Mouse (Mus musculus): ENCODE results near the gene Slc2a8. TPM values are rescaled to one million over a fixed set of nuclear protein-coding genes. Genes with fewer than 3 reads are reported as not detected.

The Slc2a8 gene
- polyA plus RNA-seq, 1 experiment: 48.4 TPM

- Histone ChIP-seq H3K4me1 (ENCODE audit: control insufficient read depth, insufficient read depth, low read length) (no peaks in the 10 kb centered on the region), H3K4me3 (replicated peaks; ENCODE audit: extremely low read depth, low read depth, low read length) (no peak overlapping the region)
- WGBS: 95% methylated on average over 2 of the region's 2 CpGs
- TF ChIP-seq CTCF (IDR thresholded peaks at IDR 0.05; ENCODE audit: insufficient read depth, low read length): no peak
- no peak for TF ChIP-seq POLR2A (IDR thresholded peaks at IDR 0.05; ENCODE audit: borderline replicate concordance, extremely low read depth, low read depth, low read length)
- DNase-seq: no peak
Observed at GRCm38 (mm10) chr2:32999752-33000151, 17.9 kb upstream of the Slc2a8 start.

- no peak overlapping the region for H3K4me3 ChIP-seq (replicated peaks; ENCODE audit: extremely low read depth, low read depth, low read length)
- no peaks in the 10 kb centered on the region for H3K4me1 ChIP-seq (ENCODE audit: control insufficient read depth, insufficient read depth, low read length)
- TF ChIP-seq CTCF (IDR thresholded peaks at IDR 0.05; ENCODE audit: insufficient read depth, low read length) (no peak), POLR2A (IDR thresholded peaks at IDR 0.05; ENCODE audit: borderline replicate concordance, extremely low read depth, low read depth, low read length) (no peak)
- no peak for DNase-seq
- WGBS: 85% methylated on average over 4 of the region's 4 CpGs
Observed at GRCm38 (mm10) chr2:32997792-32998191, 15.9 kb upstream of the Slc2a8 start.

- H3K4me1 ChIP-seq (ENCODE audit: control insufficient read depth, insufficient read depth, low read length): no peaks in the 10 kb centered on the region
- no peak overlapping the region for H3K4me3 ChIP-seq (replicated peaks; ENCODE audit: extremely low read depth, low read depth, low read length)
- whole genome bisulfite sequencing: 76% methylated on average over 6 of the region's 6 CpGs
- TF ChIP-seq POLR2A (IDR thresholded peaks at IDR 0.05; ENCODE audit: borderline replicate concordance, extremely low read depth, low read depth, low read length) (no peak), CTCF (IDR thresholded peaks at IDR 0.05; ENCODE audit: insufficient read depth, low read length) (no peak)
- no peak for DNase-seq
Observed at GRCm38 (mm10) chr2:32997081-32997480, 15.2 kb upstream of the Slc2a8 start.

GRCm38 (mm10) chr2:32992130-32992529 is 10.2 kb upstream of the Slc2a8 start:
- no peak overlapping the region for H3K4me3 ChIP-seq (replicated peaks; ENCODE audit: extremely low read depth, low read depth, low read length)

GRCm38 (mm10) chr2:32990167-32990832 is 8.4 kb upstream of the Slc2a8 start:
- Histone ChIP-seq H3K4me3 (replicated peaks; ENCODE audit: extremely low read depth, low read depth, low read length) (no peak overlapping the region), H3K4me1 (ENCODE audit: control insufficient read depth, insufficient read depth, low read length) (no peaks in the 10 kb centered on the region)
- TF ChIP-seq POLR2A (IDR thresholded peaks at IDR 0.05; ENCODE audit: borderline replicate concordance, extremely low read depth, low read depth, low read length) (no peak), CTCF (IDR thresholded peaks at IDR 0.05; ENCODE audit: insufficient read depth, low read length) (no peak)
- DNase-seq: no peak
- 71% methylated on average over 13 of the region's 13 CpGs for WGBS

More at GRCm38 (mm10) chr2:32992130-32992529, 10.2 kb upstream of the Slc2a8 start:
- TF ChIP-seq CTCF (IDR thresholded peaks at IDR 0.05; ENCODE audit: insufficient read depth, low read length) (no peak), POLR2A (IDR thresholded peaks at IDR 0.05; ENCODE audit: borderline replicate concordance, extremely low read depth, low read depth, low read length) (no peak)
- H3K4me1 ChIP-seq (ENCODE audit: control insufficient read depth, insufficient read depth, low read length): no peaks in the 10 kb centered on the region
- no peak for DNase-seq
- WGBS: 60% methylated on average over 6 of the region's 6 CpGs

- Histone ChIP-seq H3K4me1 (ENCODE audit: control insufficient read depth, insufficient read depth, low read length) (no peaks in the 10 kb centered on the region), H3K4me3 (replicated peaks; ENCODE audit: extremely low read depth, low read depth, low read length) (no peak overlapping the region)
- WGBS: 52% methylated on average over 3 of the region's 3 CpGs
- no peak for TF ChIP-seq CTCF (IDR thresholded peaks at IDR 0.05; ENCODE audit: insufficient read depth, low read length)
- TF ChIP-seq POLR2A (IDR thresholded peaks at IDR 0.05; ENCODE audit: borderline replicate concordance, extremely low read depth, low read depth, low read length): no peak
- DNase-seq: no peak
Observed at GRCm38 (mm10) chr2:32989376-32989775, 7.5 kb upstream of the Slc2a8 start.

- TF ChIP-seq CTCF (IDR thresholded peaks at IDR 0.05; ENCODE audit: insufficient read depth, low read length): no peak
- TF ChIP-seq POLR2A (IDR thresholded peaks at IDR 0.05; ENCODE audit: borderline replicate concordance, extremely low read depth, low read depth, low read length): no peak
- H3K4me3 ChIP-seq (replicated peaks; ENCODE audit: extremely low read depth, low read depth, low read length): no peak overlapping the region
- peaks cover 5% of the 10 kb centered on the region; the same call in 1 of the 2 replicates for H3K4me1 ChIP-seq (ENCODE audit: control insufficient read depth, insufficient read depth, low read length)
- DNase-seq: no peak
- 46% methylated on average over 8 of the region's 8 CpGs for WGBS
Observed at GRCm38 (mm10) chr2:32985844-32986243, 4.0 kb upstream of the Slc2a8 start.

- no peak for DNase-seq
- WGBS: 42% methylated on average over 6 of the region's 6 CpGs
- peaks cover 5% of the 10 kb centered on the region; the same call in 1 of the 2 replicates for H3K4me1 ChIP-seq (ENCODE audit: control insufficient read depth, insufficient read depth, low read length)
- no peak for TF ChIP-seq POLR2A (IDR thresholded peaks at IDR 0.05; ENCODE audit: borderline replicate concordance, extremely low read depth, low read depth, low read length)
- no peak for TF ChIP-seq CTCF (IDR thresholded peaks at IDR 0.05; ENCODE audit: insufficient read depth, low read length)
- no peak overlapping the region for H3K4me3 ChIP-seq (replicated peaks; ENCODE audit: extremely low read depth, low read depth, low read length)
Observed at GRCm38 (mm10) chr2:32983617-32984016, 1.7 kb upstream of the Slc2a8 start.

GRCm38 (mm10) chr2:32982700-32983099 is 817 bp upstream of the Slc2a8 start:
- DNase-seq: no peak
- H3K4me1 ChIP-seq (ENCODE audit: control insufficient read depth, insufficient read depth, low read length): peaks cover 5% of the 10 kb centered on the region; the same call in 1 of the 2 replicates
- WGBS: 3% methylated on average over 4 of the region's 4 CpGs
- TF ChIP-seq CTCF (IDR thresholded peaks at IDR 0.05; ENCODE audit: insufficient read depth, low read length) (no peak), POLR2A (IDR thresholded peaks at IDR 0.05; ENCODE audit: borderline replicate concordance, extremely low read depth, low read depth, low read length) (peak; percentile 34; the same call in 1 of the 2 replicates)
- peak overlapping the region; percentile 87 for H3K4me3 ChIP-seq (replicated peaks; ENCODE audit: extremely low read depth, low read depth, low read length)

- TF ChIP-seq POLR2A (IDR thresholded peaks at IDR 0.05; ENCODE audit: borderline replicate concordance, extremely low read depth, low read depth, low read length) (no peak), CTCF (IDR thresholded peaks at IDR 0.05; ENCODE audit: insufficient read depth, low read length) (no peak)
- 2% methylated on average over 23 of the region's 23 CpGs for WGBS
- peak; percentile 24 for DNase-seq
- Histone ChIP-seq H3K4me3 (replicated peaks; ENCODE audit: extremely low read depth, low read depth, low read length) (peak overlapping the region; percentile 87), H3K4me1 (ENCODE audit: control insufficient read depth, insufficient read depth, low read length) (peaks cover 5% of the 10 kb centered on the region; the same call in 1 of the 2 replicates)
Observed at GRCm38 (mm10) chr2:32981281-32981680, 602 bp downstream of the Slc2a8 start.
